Mouse (Mus musculus): ENCODE measurements around the gene Noxo1. TPM values are rescaled to one million over a fixed set of nuclear protein-coding genes. Genes with fewer than 3 reads are reported as not detected.

Noxo1 gene
- polyA plus RNA-seq (2012; rRNA removed) = 5.2 and 6.4 TPM in 2 replicates

DNA sequence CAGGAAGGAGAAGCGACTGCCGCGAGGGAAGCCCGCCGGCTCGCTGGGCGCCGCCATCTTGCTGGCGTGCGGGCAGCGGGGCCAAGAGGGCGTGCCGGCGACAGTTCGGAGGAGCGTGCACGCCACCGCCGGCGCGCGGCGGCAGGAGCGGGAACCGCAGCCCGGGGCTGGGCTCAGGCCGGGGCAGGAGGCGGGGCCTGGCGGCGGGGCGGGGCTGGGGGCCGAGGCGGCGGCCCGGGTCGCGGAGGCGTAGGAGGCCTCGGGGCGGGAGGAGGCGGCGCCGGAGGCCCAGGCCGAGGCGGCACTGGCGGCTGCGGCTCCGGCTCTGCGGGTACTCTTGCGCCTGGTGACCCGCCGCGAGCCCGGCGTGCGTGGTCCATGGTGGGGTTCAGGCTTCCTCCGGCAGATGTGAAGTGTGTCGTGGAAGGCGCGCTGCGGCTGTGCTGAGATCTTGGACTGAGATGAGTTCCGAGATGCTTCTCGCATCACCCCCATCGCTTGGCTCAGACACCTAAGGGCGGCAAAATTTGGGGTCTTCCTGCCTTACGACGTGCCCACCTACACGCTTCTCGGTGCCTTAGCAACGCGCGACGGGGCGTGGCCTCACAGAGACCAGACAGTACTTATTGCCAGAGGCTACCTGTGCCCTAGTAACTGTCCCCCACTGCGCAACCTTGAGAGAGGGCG lies at the start of gene Noxo1, which contains the start of gene Gfer:
Gene Noxo1 (plus strand): TSS at position 224 of the 687 bp plus-strand sequence.
Gene Gfer (minus strand): TSS at position 146 of the 687 bp plus-strand sequence.
- 0 out of 2 replicates have a peak, but pooled peaks have one; percentile 16 for TF ChIP-seq POLR2A (IDR thresholded peaks at IDR 0.05; ENCODE audit: extremely low read depth, insufficient read depth, low read length)
- no peak for TF ChIP-seq CTCF (IDR thresholded peaks at IDR 0.05; ENCODE audit: extremely low read depth, insufficient read depth, low read length)
- H3K27ac ChIP-seq (ENCODE audit: insufficient read depth, low read length) = peak within 1 kb of the TSS; percentile 90
- H3K4me3 ChIP-seq (ENCODE audit: insufficient read depth, low read length) = peak within 1 kb of the TSS; percentile 83
- H3K4me1 ChIP-seq (ENCODE audit: control insufficient read depth, insufficient read depth, low read length) = peaks cover 4% of the 10 kb centered on the region; the same call in 1 of the 2 replicates

DNA sequence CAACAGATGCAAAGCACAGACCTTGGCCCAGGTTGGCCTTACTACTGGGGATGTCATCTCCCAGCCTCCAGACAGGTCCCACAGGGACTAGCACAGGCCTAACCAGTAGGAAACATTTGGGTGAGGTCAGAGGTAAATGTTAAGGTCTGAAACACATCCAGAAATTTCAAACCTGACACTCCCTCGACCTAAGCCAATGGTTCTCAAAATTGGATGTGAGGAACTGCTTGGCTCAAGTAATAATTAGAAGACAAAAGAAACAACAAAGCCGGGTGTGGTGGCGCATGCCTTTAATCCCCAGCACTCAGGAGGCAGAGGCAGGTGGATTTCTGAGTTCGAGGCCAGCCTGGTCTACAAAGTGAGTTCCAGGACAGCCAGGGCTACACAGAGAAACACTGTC lies 49.7 kb upstream of the Noxo1 start:
- 0 out of 2 replicates have a peak overlapping the region, but pooled peaks have one; percentile 42 for H3K27ac ChIP-seq (ENCODE audit: insufficient read depth, low read length)
- peaks cover 3% of the 10 kb centered on the region; the same call in 1 of the 2 replicates for H3K4me1 ChIP-seq (ENCODE audit: control insufficient read depth, insufficient read depth, low read length)
- H3K4me3 ChIP-seq (ENCODE audit: insufficient read depth, low read length) = no peak overlapping the region
- TF ChIP-seq POLR2A (IDR thresholded peaks at IDR 0.05; ENCODE audit: extremely low read depth, insufficient read depth, low read length) = no peak
- no peak for TF ChIP-seq CTCF (IDR thresholded peaks at IDR 0.05; ENCODE audit: extremely low read depth, insufficient read depth, low read length)

DNA sequence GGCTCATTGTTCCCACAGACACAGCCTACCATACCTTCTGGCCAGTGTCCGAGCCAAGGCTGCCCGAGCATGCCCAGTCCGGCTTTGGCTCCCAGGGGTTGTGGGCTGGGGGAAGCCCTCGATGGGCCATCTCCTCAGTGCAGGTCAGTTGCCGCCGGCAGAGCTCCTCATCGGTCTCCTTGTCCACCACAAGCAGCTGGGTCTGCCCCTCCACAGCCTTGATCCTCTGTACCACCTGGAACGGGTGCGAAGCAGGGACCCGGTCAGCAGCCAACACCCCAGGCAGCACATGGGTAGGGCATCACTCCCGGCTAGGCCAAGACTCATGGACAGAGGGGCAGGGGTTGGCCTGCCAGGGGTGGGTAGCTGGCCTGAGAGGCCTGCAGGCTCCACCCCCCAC lies 48.5 kb upstream of the Noxo1 start:
- Histone ChIP-seq H3K27ac (ENCODE audit: insufficient read depth, low read length) (peak overlapping the region; percentile 70; the same call in 1 of the 2 replicates), H3K4me1 (ENCODE audit: control insufficient read depth, insufficient read depth, low read length) (peaks cover 3% of the 10 kb centered on the region; the same call in 1 of the 2 replicates), H3K4me3 (ENCODE audit: insufficient read depth, low read length) (peak overlapping the region; percentile 19; the same call in 1 of the 2 replicates)

DNA sequence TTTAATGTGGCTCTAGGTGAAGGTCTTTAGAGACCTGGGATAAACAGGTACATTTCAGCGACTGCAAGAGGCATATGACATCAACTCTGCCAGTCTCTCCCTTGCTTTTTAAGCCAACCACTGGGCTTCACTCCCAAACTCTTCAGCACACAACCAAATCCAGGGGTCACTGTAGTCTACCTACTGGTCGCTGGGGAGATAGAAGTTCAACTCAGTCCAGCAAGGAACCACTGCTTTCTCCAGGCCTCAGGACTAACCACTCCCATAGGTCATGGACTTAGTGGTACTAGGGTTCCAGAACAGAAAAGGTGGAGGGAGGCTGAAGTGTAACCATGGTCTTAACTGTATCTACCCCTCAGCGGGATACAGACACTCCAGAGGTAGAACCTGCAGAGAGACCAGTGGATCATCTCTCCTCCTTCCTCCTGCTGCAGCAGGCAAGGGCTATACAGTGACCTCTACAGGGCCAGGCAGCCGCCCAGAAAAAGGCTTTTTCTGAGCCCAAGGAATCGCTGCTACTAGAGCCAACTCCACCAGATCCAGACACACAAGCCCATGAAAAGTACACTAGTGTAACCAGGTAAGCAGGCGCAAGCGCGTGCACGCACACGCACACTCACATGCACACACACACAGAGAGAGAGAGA lies 47.2 kb upstream of the Noxo1 start:
- no peak overlapping the region; the same call in 1 of the 2 replicates for H3K27ac ChIP-seq (ENCODE audit: insufficient read depth, low read length)
- no peak for TF ChIP-seq CTCF (IDR thresholded peaks at IDR 0.05; ENCODE audit: extremely low read depth, insufficient read depth, low read length)
- TF ChIP-seq POLR2A (IDR thresholded peaks at IDR 0.05; ENCODE audit: extremely low read depth, insufficient read depth, low read length) = no peak
- H3K4me3 ChIP-seq (ENCODE audit: insufficient read depth, low read length) = peak overlapping the region; percentile 67
- H3K4me1 ChIP-seq (ENCODE audit: control insufficient read depth, insufficient read depth, low read length) = peaks cover 5% of the 10 kb centered on the region; the same call in 1 of the 2 replicates

More for the DNA sequence above, 48.5 kb upstream of the Noxo1 start:
- TF ChIP-seq POLR2A (IDR thresholded peaks at IDR 0.05; ENCODE audit: extremely low read depth, insufficient read depth, low read length) (no peak), CTCF (IDR thresholded peaks at IDR 0.05; ENCODE audit: extremely low read depth, insufficient read depth, low read length) (no peak)

DNA sequence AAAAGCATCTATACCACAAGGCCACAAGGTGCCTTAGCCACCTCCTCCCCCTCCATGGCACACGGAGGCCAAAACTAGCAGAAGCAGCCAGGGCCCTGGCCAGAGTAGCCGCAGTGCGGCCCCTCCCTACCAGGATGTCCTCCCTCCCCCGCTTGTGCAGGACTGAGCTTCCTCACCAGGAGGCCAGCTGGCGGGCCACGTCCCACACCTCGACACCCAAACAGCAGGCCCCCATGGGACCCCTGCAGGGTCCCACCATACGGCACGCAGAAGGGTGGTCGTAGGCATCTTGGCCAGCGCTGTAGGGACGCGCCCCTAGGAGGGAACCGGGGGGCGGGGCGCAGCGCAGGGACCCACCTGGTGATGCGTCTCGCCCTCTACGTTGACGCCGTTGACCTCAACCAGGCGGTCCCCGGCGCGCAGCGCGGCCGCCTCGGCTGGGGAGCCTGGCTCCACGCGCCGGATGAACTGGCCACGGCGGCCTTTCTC lies 46.4 kb upstream of the Noxo1 start:
- H3K27ac ChIP-seq (ENCODE audit: insufficient read depth, low read length) = peak overlapping the region; percentile 97
- H3K4me1 ChIP-seq (ENCODE audit: control insufficient read depth, insufficient read depth, low read length) = peaks cover 6% of the 10 kb centered on the region; the same call in 1 of the 2 replicates
- no peak for TF ChIP-seq CTCF (IDR thresholded peaks at IDR 0.05; ENCODE audit: extremely low read depth, insufficient read depth, low read length)
- TF ChIP-seq POLR2A (IDR thresholded peaks at IDR 0.05; ENCODE audit: extremely low read depth, insufficient read depth, low read length) = no peak
- H3K4me3 ChIP-seq (ENCODE audit: insufficient read depth, low read length) = peak overlapping the region; percentile 67

DNA sequence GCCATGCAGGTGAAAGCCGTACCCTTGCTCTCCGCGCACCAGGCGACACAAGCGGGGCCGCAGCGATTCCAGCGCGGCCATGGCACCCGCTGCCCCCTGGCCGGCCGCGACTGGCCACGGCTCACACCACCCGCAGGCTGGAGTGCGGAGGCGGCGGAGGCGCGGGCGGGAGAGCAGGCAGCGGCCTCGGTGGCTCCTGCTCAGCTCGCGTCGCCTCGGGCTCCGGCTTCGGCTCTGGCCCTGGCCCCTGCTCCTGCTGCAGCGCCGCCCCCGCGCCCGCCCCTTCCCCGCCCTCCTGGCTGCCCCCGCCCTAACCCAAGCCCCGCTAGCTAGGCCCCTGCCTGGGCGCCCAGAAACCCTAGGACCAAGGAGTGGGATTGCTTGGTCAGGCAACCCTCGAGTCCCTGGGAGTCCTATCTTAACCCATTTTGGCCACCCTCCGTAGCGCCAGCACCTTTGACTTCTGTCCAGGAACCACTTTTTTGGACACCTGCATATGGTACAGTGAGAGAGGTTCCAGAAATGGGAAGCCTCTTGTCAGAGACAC lies 45.9 kb upstream of the Noxo1 start, which contains the start of gene Slc9a3r2:
Gene Slc9a3r2 (minus strand): TSS at position 258 of the 547 bp plus-strand sequence.
- peak within 1 kb of the TSS; percentile 67 for H3K4me3 ChIP-seq (ENCODE audit: insufficient read depth, low read length)
- H3K4me1 ChIP-seq (ENCODE audit: control insufficient read depth, insufficient read depth, low read length) = peaks cover 6% of the 10 kb centered on the region; the same call in 1 of the 2 replicates
- TF ChIP-seq CTCF (IDR thresholded peaks at IDR 0.05; ENCODE audit: extremely low read depth, insufficient read depth, low read length) = no peak
- TF ChIP-seq POLR2A (IDR thresholded peaks at IDR 0.05; ENCODE audit: extremely low read depth, insufficient read depth, low read length) = no peak
- H3K27ac ChIP-seq (ENCODE audit: insufficient read depth, low read length) = peak within 1 kb of the TSS; percentile 97

DNA sequence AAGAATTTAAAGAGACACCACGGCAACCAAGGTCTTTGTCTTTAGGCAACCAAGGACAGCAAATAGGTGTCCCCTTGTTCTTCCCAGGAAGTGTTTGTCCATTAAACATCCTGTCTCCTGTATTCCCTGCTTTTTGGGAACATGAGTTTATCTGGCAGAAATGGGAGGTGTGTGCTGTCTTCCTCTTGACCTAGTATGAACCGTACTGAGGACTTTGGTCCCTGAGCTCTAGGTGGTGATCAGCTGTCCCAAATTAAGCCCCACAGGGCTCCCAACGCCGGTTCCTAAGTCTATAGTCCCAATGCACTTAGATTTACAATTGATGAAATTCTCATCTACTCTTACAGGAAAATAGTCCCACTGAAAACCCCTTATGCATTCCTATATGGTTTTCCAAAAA lies 45.3 kb upstream of the Noxo1 start:
- Histone ChIP-seq H3K4me1 (ENCODE audit: control insufficient read depth, insufficient read depth, low read length) (peaks cover 6% of the 10 kb centered on the region; the same call in 1 of the 2 replicates), H3K4me3 (ENCODE audit: insufficient read depth, low read length) (peak overlapping the region; percentile 67), H3K27ac (ENCODE audit: insufficient read depth, low read length) (peak overlapping the region; percentile 33; the same call in 1 of the 2 replicates)
- TF ChIP-seq POLR2A (IDR thresholded peaks at IDR 0.05; ENCODE audit: extremely low read depth, insufficient read depth, low read length) (no peak), CTCF (IDR thresholded peaks at IDR 0.05; ENCODE audit: extremely low read depth, insufficient read depth, low read length) (no peak)

DNA sequence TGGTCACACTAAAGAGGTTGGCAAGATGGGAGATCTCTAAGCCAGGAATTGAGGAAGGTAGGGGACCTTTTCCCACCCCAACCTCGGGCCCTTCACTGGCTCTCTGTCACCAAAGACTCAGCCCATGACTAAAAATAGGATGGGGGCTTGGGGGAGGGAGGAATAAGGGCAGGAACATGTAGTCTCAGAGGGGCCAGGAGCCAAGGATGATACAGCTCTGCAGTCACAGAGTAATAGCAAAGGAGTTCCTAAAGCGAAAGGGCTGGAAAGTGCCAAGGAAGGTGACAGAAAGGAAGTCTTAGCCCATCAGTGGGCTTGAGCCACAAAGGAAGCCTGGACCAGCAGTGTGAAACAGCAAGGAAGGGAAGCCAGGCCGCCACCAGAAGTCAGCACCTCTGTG lies 44.2 kb upstream of the Noxo1 start:
- H3K4me3 ChIP-seq (ENCODE audit: insufficient read depth, low read length) = no peak overlapping the region
- no peak overlapping the region for H3K27ac ChIP-seq (ENCODE audit: insufficient read depth, low read length)
- peaks cover 6% of the 10 kb centered on the region; the same call in 1 of the 2 replicates for H3K4me1 ChIP-seq (ENCODE audit: control insufficient read depth, insufficient read depth, low read length)
- TF ChIP-seq CTCF (IDR thresholded peaks at IDR 0.05; ENCODE audit: extremely low read depth, insufficient read depth, low read length) (no peak), POLR2A (IDR thresholded peaks at IDR 0.05; ENCODE audit: extremely low read depth, insufficient read depth, low read length) (no peak)
